Mouse (Mus musculus) NIH3T3 (cell line): ENCODE results near the gene Gatad2a.
A peak's percentile ranks its signal among the peaks of the same experiment; 100 is the strongest.

ENCODE experiments used
- DNase-seq: peaks from one replicate; pipeline ENCODE4 v3.0.0-alpha.2; 2012; ENCODE audit warnings: low read depth

The Gatad2a gene

GRCm38 (mm10) chr8:69899876-69900275, 96.3 kb downstream of the Gatad2a start:
- no peak for DNase-seq

GRCm38 (mm10) chr8:69897857-69898256, 98.3 kb downstream of the Gatad2a start:
- DNase-seq, result no peak

GRCm38 (mm10) chr8:69895772-69896451, 100.3 kb downstream of the Gatad2a start:
- no peak for DNase-seq

GRCm38 (mm10) chr8:69894836-69895332, 101.3 kb downstream of the Gatad2a start:
- DNase-seq, result no peak

GRCm38 (mm10) chr8:69893863-69894262, 102.3 kb downstream of the Gatad2a start:
- peak; percentile 72 for DNase-seq

- peak; percentile 58 for DNase-seq
Observed at GRCm38 (mm10) chr8:69890813-69891241, 105.4 kb downstream of the Gatad2a start.

GRCm38 (mm10) chr8:69888902-69889301, 107.3 kb downstream of the Gatad2a start:
- no peak for DNase-seq

GRCm38 (mm10) chr8:69888244-69888866, 107.8 kb downstream of the Gatad2a start:
- no peak for DNase-seq

- DNase-seq, result peak; percentile 44
Observed at GRCm38 (mm10) chr8:69887289-69888243, 108.6 kb downstream of the Gatad2a start, which contains the start of gene Cilp2. TSS of gene Cilp2 (minus strand) at chr8:69887687.

- DNase-seq, result no peak
Observed at GRCm38 (mm10) chr8:69884141-69884540, 112.0 kb downstream of the Gatad2a start.

GRCm38 (mm10) chr8:69882833-69883600, 113.2 kb downstream of the Gatad2a start:
- no peak for DNase-seq

- DNase-seq, result no peak
Observed at GRCm38 (mm10) chr8:69882021-69882756, 114.0 kb downstream of the Gatad2a start.

GRCm38 (mm10) chr8:69881261-69881865, 114.8 kb downstream of the Gatad2a start:
- no peak for DNase-seq

- no peak for DNase-seq
Observed at GRCm38 (mm10) chr8:69880841-69881240, 115.3 kb downstream of the Gatad2a start.

GRCm38 (mm10) chr8:69879678-69880077, 116.5 kb downstream of the Gatad2a start:
- no peak for DNase-seq

GRCm38 (mm10) chr8:69877992-69878391, 118.2 kb downstream of the Gatad2a start:
- no peak for DNase-seq

- DNase-seq, result no peak
Observed at GRCm38 (mm10) chr8:69877396-69877795, 118.8 kb downstream of the Gatad2a start.

- DNase-seq, result no peak
Observed at GRCm38 (mm10) chr8:69876967-69877366, 119.2 kb downstream of the Gatad2a start.

- peak; percentile 58 for DNase-seq
Observed at GRCm38 (mm10) chr8:69876097-69876496, 120.1 kb downstream of the Gatad2a start.

- peak; percentile 48 for DNase-seq
Observed at GRCm38 (mm10) chr8:69874654-69875053, 121.5 kb downstream of the Gatad2a start.
